Mouse (Mus musculus) brain, embryonic 14.5 days (tissue): Measurements from ENCODE around the gene Gpr25. TPM values are rescaled to one million over a fixed set of nuclear protein-coding genes. Genes with fewer than 3 reads are reported as not detected.

Experiments used
- DNase-seq: peaks from one replicate; pipeline ENCODE4 v3.0.0-alpha.2; 2011; ENCODE audit warnings: low read depth
- CTCF ChIP-seq: fragments of 200-500 bp; IDR thresholded peaks from 2 replicates; pipeline ENCODE4 v1.5.1; 2012; ENCODE audit warnings: inconsistent platforms, mild to moderate bottlenecking, moderate library complexity, borderline replicate concordance; ENCODE audit not compliant: insufficient read depth, insufficient read length; ENCODE audit errors: extremely low read depth
- POLR2A ChIP-seq: fragments of 200-500 bp; IDR thresholded peaks from 2 replicates; pipeline ENCODE4 v1.6.1; 2012; ENCODE audit warnings: mild to moderate bottlenecking, inconsistent platforms, borderline replicate concordance; ENCODE audit not compliant: poor library complexity, insufficient read depth, insufficient read length, severe bottlenecking; ENCODE audit errors: extremely low read depth
- polyA plus RNA-seq: library from polyadenylated mRNA; depleted of rRNA; stranded (reverse); fragments of >200 nt; gene quantifications from 2 replicates; pipeline ENCODE4 v1.2.3, GENCODE M21; 2012

Gpr25 gene
- polyA plus RNA-seq, 1 experiment, result 3.6 TPM

- no peak for TF ChIP-seq POLR2A
- TF ChIP-seq CTCF, result no peak
- DNase-seq, result no peak
Observed at GRCm38 (mm10) chr1:136254503-136255065, 6.1 kb downstream of the Gpr25 start.

DNA sequence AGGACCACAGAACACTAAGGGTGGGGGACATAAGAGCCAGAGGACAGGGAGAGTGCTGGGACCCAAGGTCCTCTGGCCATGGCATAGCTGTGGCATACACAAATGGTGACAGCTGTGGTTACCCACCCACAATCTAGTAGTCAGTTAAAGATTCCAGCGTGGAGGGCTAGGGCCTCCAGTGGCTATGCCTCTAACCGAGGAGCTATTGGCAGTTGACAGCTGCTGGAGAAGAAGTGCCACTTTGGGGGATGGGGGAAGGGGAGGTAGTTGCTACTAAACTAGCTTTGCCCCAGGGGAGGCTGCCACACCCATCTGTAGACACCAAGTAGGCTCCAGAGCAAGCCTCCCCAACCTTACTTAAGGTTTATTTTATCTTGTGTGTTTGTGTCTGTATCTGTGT, 7.2 kb downstream of the Gpr25 start:
- DNase-seq, result no peak
- TF ChIP-seq CTCF (no peak), POLR2A (no peak)

- no peak for DNase-seq
- TF ChIP-seq CTCF, result no peak
- no peak for TF ChIP-seq POLR2A
Observed at GRCm38 (mm10) chr1:136249662-136250061, 11.0 kb downstream of the Gpr25 start.

DNA sequence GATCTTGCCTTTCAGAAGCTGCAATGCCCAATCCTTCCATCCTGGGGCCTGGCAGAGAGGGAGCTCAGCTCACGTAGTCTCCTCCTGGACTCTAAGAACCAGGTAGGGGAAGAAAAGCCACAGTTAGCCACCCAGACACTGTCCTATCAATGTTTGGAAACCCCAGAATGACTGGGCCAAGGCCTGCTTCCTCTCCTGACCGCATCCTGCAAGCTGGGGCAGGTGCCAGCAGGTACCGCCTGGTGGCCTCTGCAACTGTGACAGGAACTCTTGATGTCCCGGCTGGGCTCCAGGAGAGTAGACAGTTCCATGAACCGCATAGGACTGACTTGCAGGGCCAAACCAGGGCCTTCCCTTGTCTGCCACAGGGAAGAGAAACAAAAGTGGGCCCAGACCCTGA, 13.3 kb downstream of the Gpr25 start:
- no peak for DNase-seq
- TF ChIP-seq CTCF (no peak), POLR2A (no peak)

- no peak for DNase-seq
- TF ChIP-seq POLR2A (no peak), CTCF (no peak)
Observed at GRCm38 (mm10) chr1:136244469-136244868, 16.2 kb downstream of the Gpr25 start.

DNA sequence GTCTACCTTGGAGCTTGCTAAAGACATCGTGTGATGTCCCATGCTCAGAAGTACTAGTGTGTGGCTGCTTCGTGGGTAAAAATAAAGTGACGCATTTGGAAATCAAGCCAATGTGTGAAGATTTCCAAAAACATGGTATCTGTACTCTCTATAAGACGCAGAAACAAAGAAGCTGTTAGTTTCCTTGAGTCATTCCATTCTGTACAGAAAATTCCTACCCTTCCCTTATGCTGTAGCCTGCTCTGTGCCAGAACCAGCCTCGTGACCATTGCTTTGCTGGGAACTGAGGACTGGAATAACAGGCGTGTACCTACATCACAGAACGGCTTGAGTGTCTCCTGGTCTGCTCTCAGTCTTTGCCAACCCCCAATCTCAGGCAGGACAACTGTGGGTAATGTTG, 18.9 kb downstream of the Gpr25 start:
- no peak for DNase-seq
- TF ChIP-seq CTCF (no peak), POLR2A (no peak)

GRCm38 (mm10) chr1:136238495-136238894, 22.2 kb downstream of the Gpr25 start:
- DNase-seq, result no peak
- TF ChIP-seq POLR2A (no peak), CTCF (no peak)

GRCm38 (mm10) chr1:136234595-136235092, 26.0 kb downstream of the Gpr25 start:
- no peak for DNase-seq
- TF ChIP-seq POLR2A (no peak), CTCF (peak; percentile 33; the same call in 1 of the 2 replicates)

- DNase-seq, result peak; percentile 91
- no peak for TF ChIP-seq CTCF
- 0 out of 2 replicates have a peak, but pooled peaks have one; percentile 11 for TF ChIP-seq POLR2A
Observed at GRCm38 (mm10) chr1:136233892-136234594, 26.6 kb downstream of the Gpr25 start, which contains the start of gene Inava. Inava (minus strand) TSS chr1:136234264.

DNA sequence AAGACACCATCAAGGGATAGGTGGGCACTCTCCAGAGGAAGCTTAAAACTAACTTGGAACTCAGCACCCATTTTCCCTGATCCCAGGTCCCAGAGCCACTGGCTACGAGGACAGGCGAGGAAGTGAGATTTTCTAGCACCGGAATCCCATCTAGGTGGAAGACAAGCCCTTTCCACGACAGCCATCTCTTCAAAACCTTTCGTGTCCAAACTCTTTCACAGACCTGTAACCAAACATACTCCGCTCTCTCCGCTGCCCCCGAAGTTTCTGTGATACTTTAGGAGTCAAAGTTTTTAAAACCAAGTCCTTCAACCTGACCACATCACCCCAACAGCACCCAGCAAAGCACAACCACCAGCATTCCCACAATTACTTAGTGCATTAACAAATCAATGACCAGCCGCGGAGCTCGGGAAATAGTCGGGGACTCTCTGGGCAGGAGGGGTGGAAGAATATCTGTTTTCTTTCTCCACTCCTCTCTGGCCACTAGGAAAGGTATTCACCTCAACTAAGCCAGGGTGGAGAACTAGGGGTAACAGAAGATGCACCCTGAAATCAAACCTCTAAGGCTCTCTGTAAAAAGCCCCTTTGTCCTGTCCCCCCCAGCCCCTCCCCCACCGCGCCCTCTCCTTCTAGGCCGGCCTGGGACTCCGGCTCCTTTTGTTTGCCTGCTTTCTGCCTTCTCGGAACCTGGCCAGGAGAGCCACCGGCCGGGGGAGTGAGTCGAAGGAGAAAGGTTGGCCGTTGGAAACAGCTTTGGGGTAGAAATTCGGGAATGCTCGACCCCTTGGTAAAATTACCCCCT, 27.5 kb downstream of the Gpr25 start:
- TF ChIP-seq CTCF (no peak), POLR2A (no peak)
- DNase-seq, result peak; percentile 40

GRCm38 (mm10) chr1:136232285-136232926, 28.3 kb downstream of the Gpr25 start:
- DNase-seq, result peak; percentile 60
- TF ChIP-seq POLR2A (no peak), CTCF (no peak)
